Mouse (Mus musculus): Measurements from ENCODE around the gene Scgb2b7.
"Not testable (repeated sequence)": the region's sequence is repeated elsewhere in the genome, so short reads cannot be mapped to it uniquely, and the experiment has no call there.

Gene Scgb2b7

DNA sequence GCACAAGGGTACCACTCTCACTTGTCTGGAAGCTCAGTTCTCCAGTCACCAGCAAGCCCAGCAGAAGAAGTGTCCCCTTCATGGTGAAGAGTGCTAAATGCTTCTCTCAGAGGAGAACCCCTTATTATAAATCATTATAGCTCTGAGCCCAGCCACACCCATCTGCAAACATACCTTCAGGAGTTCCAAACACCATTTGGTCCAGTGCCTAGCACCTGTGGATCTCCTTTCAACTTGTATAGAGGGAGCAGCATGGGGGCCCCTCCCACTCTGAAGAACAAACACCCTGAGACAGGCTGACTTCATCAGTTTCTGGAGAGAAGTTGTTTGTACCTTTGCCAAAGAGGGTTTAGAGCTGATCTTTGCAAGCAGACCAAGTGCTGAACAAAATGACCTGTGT, at the start of gene Scgb2b7:
Scgb2b7 (minus strand) TSS at position 101 of the 400 bp plus-strand sequence.
- not testable (repeated sequence) for DNase-seq

DNA sequence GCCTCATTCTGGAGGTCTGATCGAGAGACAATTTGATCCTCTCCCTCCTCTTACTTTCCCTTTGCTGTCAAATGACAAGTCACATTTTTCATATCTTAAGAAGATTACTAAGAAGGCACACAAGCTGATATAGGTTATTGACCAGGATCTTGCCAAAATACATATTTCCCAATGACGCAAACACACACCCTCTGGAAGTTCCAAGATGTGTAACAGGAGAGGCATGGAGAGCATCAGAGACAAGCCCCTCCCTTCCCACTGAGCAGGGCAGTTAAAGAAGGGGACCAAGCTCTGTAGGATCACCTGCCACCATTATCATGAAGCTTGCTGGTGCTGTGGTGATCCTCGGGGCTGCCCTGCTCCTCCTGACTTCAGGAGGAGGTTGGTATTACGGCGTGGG, 6.8 kb upstream of the Scgb2b7 start, which contains the start of gene Scgb1b7:
Scgb1b7 (plus strand) TSS at position 301 of the 400 bp plus-strand sequence.
- DNase-seq: not testable (repeated sequence)
